Mouse (Mus musculus): ENCODE measurements at regions not wholly inside any gene's neighbourhood (a gene's known extent, or its start where the extent isn't known, plus 50 kb on each side); places are given as distances from the start of the nearest gene placed in this dataset.

- Histone ChIP-seq H3K4me1 (ENCODE audit: control insufficient read depth, insufficient read depth, low read length) (no peaks in the 10 kb centered on the region), H3K27me3 (ENCODE audit: control insufficient read depth, insufficient read depth, low read length) (no peaks in the 10 kb centered on the region), H3K4me3 (ENCODE audit: low read depth, low read length) (no peak overlapping the region), H3K27ac (ENCODE audit: low read depth, low read length) (no peak overlapping the region), H3K4me2 (ENCODE audit: low read depth) (no peak overlapping the region), H3K9me3 (ENCODE audit: control insufficient read depth, low read length) (no peaks in the 10 kb centered on the region), H3K36me3 (ENCODE audit: control insufficient read depth, insufficient read depth, low read length) (no peaks in the 10 kb centered on the region), H3K9ac (ENCODE audit: low read length) (no peak overlapping the region)
- ATAC-seq (ENCODE audit: insufficient read depth, low FRiP score, low TSS enrichment) (no peak), DNase-seq (ENCODE audit: low spot score) (no peak)
- WGBS = 80% methylated on average over 7 of the region's 7 CpGs
These were observed 310.5 kb upstream of the Adamts9 start for GRCm38 (mm10) chr6:93253746-93254145.

GRCm38 (mm10) chr6:93248973-93249372 lies 305.7 kb upstream of the Adamts9 start:
- H3K4me1 ChIP-seq (ENCODE audit: control insufficient read depth, insufficient read depth, low read length) = no peaks in the 10 kb centered on the region
- H3K27ac ChIP-seq (ENCODE audit: low read depth, low read length) = no peak overlapping the region
- DNase-seq (ENCODE audit: low spot score) = no peak
- WGBS = 90% methylated on average over 4 of the region's 4 CpGs
- ATAC-seq (ENCODE audit: insufficient read depth, low FRiP score, low TSS enrichment) = no peak
- H3K27me3 ChIP-seq (ENCODE audit: control insufficient read depth, insufficient read depth, low read length) = no peaks in the 10 kb centered on the region
- H3K4me2 ChIP-seq (ENCODE audit: low read depth) = no peak overlapping the region
- no peaks in the 10 kb centered on the region for H3K9me3 ChIP-seq (ENCODE audit: control insufficient read depth, low read length)
- H3K4me3 ChIP-seq (ENCODE audit: low read depth, low read length) = no peak overlapping the region
- H3K9ac ChIP-seq (ENCODE audit: low read length) = no peak overlapping the region
- no peaks in the 10 kb centered on the region for H3K36me3 ChIP-seq (ENCODE audit: control insufficient read depth, insufficient read depth, low read length)

GRCm38 (mm10) chr6:93246498-93247242 lies 303.4 kb upstream of the Adamts9 start:
- H3K4me3 ChIP-seq (ENCODE audit: low read depth, low read length) = no peak overlapping the region
- H3K4me2 ChIP-seq (ENCODE audit: low read depth) = no peak overlapping the region
- WGBS = 85% methylated on average over 6 of the region's 6 CpGs
- H3K9me3 ChIP-seq (ENCODE audit: control insufficient read depth, low read length) = no peaks in the 10 kb centered on the region
- no peak overlapping the region for H3K27ac ChIP-seq (ENCODE audit: low read depth, low read length)
- H3K36me3 ChIP-seq (ENCODE audit: control insufficient read depth, insufficient read depth, low read length) = no peaks in the 10 kb centered on the region
- DNase-seq (ENCODE audit: low spot score) (no peak), ATAC-seq (ENCODE audit: insufficient read depth, low FRiP score, low TSS enrichment) (no peak)
- H3K27me3 ChIP-seq (ENCODE audit: control insufficient read depth, insufficient read depth, low read length) = no peaks in the 10 kb centered on the region
- no peak overlapping the region for H3K9ac ChIP-seq (ENCODE audit: low read length)
- H3K4me1 ChIP-seq (ENCODE audit: control insufficient read depth, insufficient read depth, low read length) = no peaks in the 10 kb centered on the region

GRCm38 (mm10) chr6:93235550-93235949 lies 292.3 kb upstream of the Adamts9 start:
- no peaks in the 10 kb centered on the region for H3K9me3 ChIP-seq (ENCODE audit: control insufficient read depth, low read length)
- no peak for DNase-seq (ENCODE audit: low spot score)
- no peak overlapping the region for H3K27ac ChIP-seq (ENCODE audit: low read depth, low read length)
- no peaks in the 10 kb centered on the region for H3K36me3 ChIP-seq (ENCODE audit: control insufficient read depth, insufficient read depth, low read length)
- no peak overlapping the region for H3K4me3 ChIP-seq (ENCODE audit: low read depth, low read length)
- H3K4me1 ChIP-seq (ENCODE audit: control insufficient read depth, insufficient read depth, low read length) = no peaks in the 10 kb centered on the region
- H3K9ac ChIP-seq (ENCODE audit: low read length) = no peak overlapping the region
- no peak overlapping the region for H3K4me2 ChIP-seq (ENCODE audit: low read depth)
- no peaks in the 10 kb centered on the region for H3K27me3 ChIP-seq (ENCODE audit: control insufficient read depth, insufficient read depth, low read length)
- WGBS = 56% methylated on average over 5 of the region's 5 CpGs
- ATAC-seq (ENCODE audit: insufficient read depth, low FRiP score, low TSS enrichment) = no peak

- WGBS = 81% methylated on average over 9 of the region's 9 CpGs
- ATAC-seq (ENCODE audit: insufficient read depth, low FRiP score, low TSS enrichment) = no peak
- H3K4me1 ChIP-seq (ENCODE audit: control insufficient read depth, insufficient read depth, low read length) = no peaks in the 10 kb centered on the region
- H3K4me3 ChIP-seq (ENCODE audit: low read depth, low read length) = no peak overlapping the region
- no peak for DNase-seq (ENCODE audit: low spot score)
- no peaks in the 10 kb centered on the region for H3K9me3 ChIP-seq (ENCODE audit: control insufficient read depth, low read length)
- H3K9ac ChIP-seq (ENCODE audit: low read length) = no peak overlapping the region
- no peak overlapping the region for H3K4me2 ChIP-seq (ENCODE audit: low read depth)
- H3K27ac ChIP-seq (ENCODE audit: low read depth, low read length) = no peak overlapping the region
- H3K27me3 ChIP-seq (ENCODE audit: control insufficient read depth, insufficient read depth, low read length) = no peaks in the 10 kb centered on the region
- H3K36me3 ChIP-seq (ENCODE audit: control insufficient read depth, insufficient read depth, low read length) = no peaks in the 10 kb centered on the region
These were observed 289.3 kb upstream of the Adamts9 start for GRCm38 (mm10) chr6:93232636-93233035.

- H3K27me3 ChIP-seq (ENCODE audit: control insufficient read depth, insufficient read depth, low read length) = no peaks in the 10 kb centered on the region
- H3K4me3 ChIP-seq (ENCODE audit: low read depth, low read length) = no peak overlapping the region
- H3K9me3 ChIP-seq (ENCODE audit: control insufficient read depth, low read length) = no peaks in the 10 kb centered on the region
- H3K9ac ChIP-seq (ENCODE audit: low read length) = no peak overlapping the region
- DNase-seq (ENCODE audit: low spot score) = no peak
- H3K27ac ChIP-seq (ENCODE audit: low read depth, low read length) = no peak overlapping the region
- no peaks in the 10 kb centered on the region for H3K4me1 ChIP-seq (ENCODE audit: control insufficient read depth, insufficient read depth, low read length)
- H3K4me2 ChIP-seq (ENCODE audit: low read depth) = no peak overlapping the region
- no peaks in the 10 kb centered on the region for H3K36me3 ChIP-seq (ENCODE audit: control insufficient read depth, insufficient read depth, low read length)
- no peak for ATAC-seq (ENCODE audit: insufficient read depth, low FRiP score, low TSS enrichment)
- WGBS = 79% methylated on average over 5 of the region's 5 CpGs
These were observed 287.2 kb upstream of the Adamts9 start for GRCm38 (mm10) chr6:93230450-93230849.

- Histone ChIP-seq H3K27ac (ENCODE audit: low read depth, low read length) (no peak overlapping the region), H3K4me1 (ENCODE audit: control insufficient read depth, insufficient read depth, low read length) (peaks cover 3% of the 10 kb centered on the region; the same call in 1 of the 2 replicates), H3K4me3 (ENCODE audit: low read depth, low read length) (no peak overlapping the region), H3K9me3 (ENCODE audit: control insufficient read depth, low read length) (no peaks in the 10 kb centered on the region), H3K27me3 (ENCODE audit: control insufficient read depth, insufficient read depth, low read length) (no peaks in the 10 kb centered on the region), H3K4me2 (ENCODE audit: low read depth) (no peak overlapping the region), H3K9ac (ENCODE audit: low read length) (no peak overlapping the region), H3K36me3 (ENCODE audit: control insufficient read depth, insufficient read depth, low read length) (no peaks in the 10 kb centered on the region)
- DNase-seq (ENCODE audit: low spot score) (no peak), ATAC-seq (ENCODE audit: insufficient read depth, low FRiP score, low TSS enrichment) (no peak)
- 87% methylated on average over 2 of the region's 2 CpGs for WGBS
These were observed 286.0 kb upstream of the Adamts9 start for GRCm38 (mm10) chr6:93229320-93229719.

GRCm38 (mm10) chr6:93223610-93224550 lies 280.6 kb upstream of the Adamts9 start:
- Histone ChIP-seq H3K36me3 (ENCODE audit: control insufficient read depth, insufficient read depth, low read length) (no peaks in the 10 kb centered on the region), H3K4me3 (ENCODE audit: low read depth, low read length) (no peak overlapping the region), H3K4me2 (ENCODE audit: low read depth) (no peak overlapping the region), H3K9me3 (ENCODE audit: control insufficient read depth, low read length) (no peaks in the 10 kb centered on the region), H3K27ac (ENCODE audit: low read depth, low read length) (no peak overlapping the region), H3K9ac (ENCODE audit: low read length) (no peak overlapping the region), H3K27me3 (ENCODE audit: control insufficient read depth, insufficient read depth, low read length) (no peaks in the 10 kb centered on the region), H3K4me1 (ENCODE audit: control insufficient read depth, insufficient read depth, low read length) (peaks cover 5% of the 10 kb centered on the region; the same call in 1 of the 2 replicates)
- 28% methylated on average over 8 of the region's 8 CpGs for WGBS
- ATAC-seq (ENCODE audit: insufficient read depth, low FRiP score, low TSS enrichment) = peak; percentile 84
- DNase-seq (ENCODE audit: low spot score) = peak; percentile 59
